Mouse (Mus musculus): Measurements from ENCODE around the gene Olfr153.
"Not testable (repeated sequence)": the region's sequence is repeated elsewhere in the genome, so short reads cannot be mapped to it uniquely, and the experiment has no call there.

DNA sequence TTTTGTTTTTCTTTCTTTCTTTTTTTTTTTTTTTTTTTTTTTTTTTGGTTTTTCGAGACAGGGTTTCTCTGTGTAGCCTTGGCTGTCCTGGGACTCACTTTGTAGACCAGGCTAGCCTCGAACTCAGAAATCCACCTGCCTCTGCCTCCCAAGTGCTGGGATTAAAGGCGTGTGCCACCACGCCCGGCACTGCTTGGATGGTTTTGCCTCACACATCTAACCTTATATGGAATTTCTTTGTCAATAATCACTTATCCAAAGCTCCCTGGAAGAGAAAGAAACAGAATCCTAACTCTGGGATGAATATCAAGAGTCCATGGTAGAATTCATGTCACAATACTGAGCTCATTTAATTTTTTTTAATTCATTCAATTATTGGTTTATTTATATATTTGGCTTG lies 34.6 kb upstream of the Olfr153 start, which contains the start of gene Pramel7:
- TF ChIP-seq POLR2A (IDR thresholded peaks at IDR 0.05; ENCODE audit: borderline replicate concordance, extremely low read depth, low read depth, low read length); CTCF (IDR thresholded peaks at IDR 0.05; ENCODE audit: insufficient read depth, low read length): not testable (repeated sequence)

Measured in lung, adult 2 months (tissue).